Mouse (Mus musculus) CH12.LX (cell line): ENCODE measurements around the gene Sept9. TPM values are rescaled to one million over a fixed set of nuclear protein-coding genes. Genes with fewer than 3 reads are reported as not detected.

Experiments used
- DNase-seq: peaks from one replicate; pipeline ENCODE4 v3.0.0-alpha.2; 2013; ENCODE audit errors: extremely low read depth
- H3K27ac ChIP-seq: 2 replicates; pipeline ENCODE4 v1.5.1; 2012; ENCODE audit warnings: low read depth, mild to moderate bottlenecking, control low read depth, moderate library complexity; ENCODE audit not compliant: insufficient read depth
- H3K27me3 ChIP-seq: replicated peaks from 2 replicates; pipeline ENCODE3; 2012; ENCODE audit warnings: inconsistent platforms
- H3K36me3 ChIP-seq, 2 experiments: replicated peaks in 1 of 2; 2 replicates each; pipeline versions ENCODE3 to v1.6.1; 2012; ENCODE audit warnings: inconsistent platforms in 1 of 2, low read length in 1 of 2, mild to moderate bottlenecking in 1 of 2, mixed read lengths in 1 of 2, moderate library complexity in 1 of 2; ENCODE audit not compliant: control insufficient read depth in 1 of 2, insufficient read depth in 1 of 2
- H3K4me1 ChIP-seq, 2 experiments: 2 replicates each; pipeline ENCODE4 v1.6.1; 2012; ENCODE audit warnings: inconsistent platforms in 1 of 2, moderate library complexity in 1 of 2; ENCODE audit not compliant: insufficient read depth in 2 of 2, control insufficient read depth in 1 of 2
- H3K4me2 ChIP-seq: 2 replicates; pipeline ENCODE4 v1.6.1; 2012; ENCODE audit warnings: low read depth, mild to moderate bottlenecking, control low read depth; ENCODE audit not compliant: poor library complexity, insufficient read depth, severe bottlenecking
- H3K4me3 ChIP-seq, 3 experiments: fragments of 150-350 bp in 1 of 3; sonication (generic) in 1 of 3; replicated peaks in 1 of 3; 2 replicates each; pipeline versions ENCODE3 to v1.5.1; 2011 to 2012; ENCODE audit warnings: low read depth in 2 of 3, low read length in 2 of 3, mild to moderate bottlenecking in 2 of 3, moderate library complexity in 2 of 3, control low read depth in 1 of 3, improper control_type of control experiment in 1 of 3, inconsistent platforms in 1 of 3, mixed read lengths in 1 of 3; ENCODE audit not compliant: poor library complexity in 1 of 3
- H3K79me2 ChIP-seq: replicated peaks from 2 replicates; pipeline ENCODE4 v1.6.1; 2012; ENCODE audit warnings: mild to moderate bottlenecking, moderate library complexity; ENCODE audit not compliant: control insufficient read depth, poor library complexity, insufficient read depth, severe bottlenecking; ENCODE audit errors: extremely low read depth
- H3K9ac ChIP-seq: 2 replicates; pipeline ENCODE4 v1.6.1; 2012; ENCODE audit warnings: low read depth, mild to moderate bottlenecking, control low read depth, moderate library complexity; ENCODE audit not compliant: insufficient read depth
- H3K9me3 ChIP-seq: replicated peaks from 2 replicates; pipeline ENCODE3; 2012; ENCODE audit warnings: low read length, inconsistent platforms, mixed read lengths
- BHLHE40 ChIP-seq: IDR thresholded peaks from 2 replicates; pipeline ENCODE4 v1.6.1; 2011; ENCODE audit warnings: mild to moderate bottlenecking, low read depth, low read length, improper control_type of control experiment
- CTCF ChIP-seq, 2 experiments: IDR thresholded peaks in 1 of 2; conservative IDR thresholded peaks in 1 of 2; 2 replicates each; pipeline ENCODE4 v1.5.1; 2011 to 2012; ENCODE audit warnings: low read depth in 2 of 2, low read length in 2 of 2, improper control_type of control experiment in 1 of 2, inconsistent platforms in 1 of 2, mild to moderate bottlenecking in 1 of 2, moderate library complexity in 1 of 2
- ETS1 ChIP-seq: conservative IDR thresholded peaks from 2 replicates; pipeline ENCODE4 v1.6.1; 2012; ENCODE audit warnings: low read depth, mild to moderate bottlenecking, inconsistent platforms, low read length, improper control_type of control experiment, moderate library complexity
- HCFC1 ChIP-seq: IDR thresholded peaks from 2 replicates; pipeline ENCODE4 v1.6.1; 2012; ENCODE audit warnings: low read depth, mild to moderate bottlenecking, inconsistent platforms, low read length, improper control_type of control experiment
- IRF4 ChIP-seq: IDR thresholded peaks from 2 replicates; pipeline ENCODE4 v1.6.1; 2014; ENCODE audit warnings: low read depth, mild to moderate bottlenecking, inconsistent platforms, low read length, improper control_type of control experiment
- KAT2A ChIP-seq: IDR thresholded peaks from 2 replicates; pipeline ENCODE4 v1.6.1; 2012; ENCODE audit warnings: low read length, improper control_type of control experiment, inconsistent platforms; ENCODE audit not compliant: insufficient replicate concordance
- MAX ChIP-seq: IDR thresholded peaks from 2 replicates; pipeline ENCODE4 v1.6.1; 2011; ENCODE audit warnings: low read length, improper control_type of control experiment
- MAZ ChIP-seq: IDR thresholded peaks from 2 replicates; pipeline ENCODE4 v1.6.1; 2012; ENCODE audit warnings: low read depth, mild to moderate bottlenecking, inconsistent platforms, low read length, improper control_type of control experiment, moderate library complexity
- MEF2A ChIP-seq: IDR thresholded peaks from 2 replicates; pipeline ENCODE4 v1.6.1; 2014; ENCODE audit warnings: low read depth, mild to moderate bottlenecking, inconsistent platforms, low read length, improper control_type of control experiment, borderline replicate concordance
- MYC ChIP-seq: IDR thresholded peaks from 2 replicates; pipeline ENCODE4 v1.6.1; 2011; ENCODE audit warnings: low read depth, mild to moderate bottlenecking, improper control_type of control experiment, low read length
- NELFE ChIP-seq: IDR thresholded peaks from 2 replicates; pipeline ENCODE4 v1.6.1; 2011; ENCODE audit warnings: low read depth, low read length, improper control_type of control experiment
- NRF1 ChIP-seq: IDR thresholded peaks from 2 replicates; pipeline ENCODE4 v1.6.1; 2014; ENCODE audit warnings: low read depth, mild to moderate bottlenecking, inconsistent platforms, low read length, improper control_type of control experiment, moderate library complexity
- POLR2A ChIP-seq: IDR thresholded peaks from 2 replicates; pipeline ENCODE4 v1.6.1; 2011; ENCODE audit warnings: low read depth, mild to moderate bottlenecking, improper control_type of control experiment, low read length
- RAD21 ChIP-seq: IDR thresholded peaks from 2 replicates; pipeline ENCODE4 v1.6.1; 2011; ENCODE audit warnings: low read depth, mild to moderate bottlenecking, low read length, improper control_type of control experiment, moderate library complexity
- RCOR1 ChIP-seq: conservative IDR thresholded peaks from 2 replicates; pipeline ENCODE4 v1.6.1; 2012; ENCODE audit warnings: low read depth, mild to moderate bottlenecking, inconsistent platforms, low read length, improper control_type of control experiment
- UBTF ChIP-seq: IDR thresholded peaks from 2 replicates; pipeline ENCODE4 v1.6.1; 2012; ENCODE audit warnings: low read depth, mild to moderate bottlenecking, inconsistent platforms, low read length, improper control_type of control experiment, moderate library complexity
- ZC3H11A ChIP-seq: IDR thresholded peaks from 2 replicates; pipeline ENCODE4 v1.6.1; 2012; ENCODE audit warnings: low read depth, mild to moderate bottlenecking, inconsistent platforms, low read length, improper control_type of control experiment
- ZMIZ1 ChIP-seq: IDR thresholded peaks from 2 replicates; pipeline ENCODE4 v1.6.1; 2012; ENCODE audit warnings: low read depth, mild to moderate bottlenecking, inconsistent platforms, low read length, improper control_type of control experiment
- dilution Hi-C: fragments of 300-500 bp; cut with MboI; formaldehyde crosslinking; loops from 2 replicates; pipeline ENCODE4 v1.14.3; 2020; ENCODE audit warnings: low sequenced_read_pairs; ENCODE audit not compliant: extremely low pct_unique_long_range_greater_than_20kb, extremely low pct_ligation_motif_present
- in situ Hi-C: fragments of 300-500 bp; cut with MboI; formaldehyde crosslinking; loops from 3 replicates; pipeline ENCODE4 v1.14.3; 2019; ENCODE audit warnings: low sequenced_read_pairs, low pct_ligation_motif_present, low pct_unique_long_range_greater_than_20kb, mixed read lengths
- polyA plus RNA-seq: library from polyadenylated mRNA; unstranded; fragments of >175 nt; gene quantifications from 2 replicates; pipeline ENCODE4 v1.2.1, GENCODE M21; 2012; ENCODE audit warnings: low read depth; ENCODE audit not compliant: insufficient read length
- total RNA-seq, 2 experiments: library from RNA; depleted of rRNA; stranded (reverse); fragments of 300-350 nt in 1 of 2; fragments of >200 nt in 1 of 2; gene quantifications; 2 replicates each; pipeline ENCODE4 v1.2.3; 2012 to 2014

Sept9 gene
- total and polyA plus RNA-seq, 3 experiments, result 47.6 to 128 (median 110) TPM

DNA sequence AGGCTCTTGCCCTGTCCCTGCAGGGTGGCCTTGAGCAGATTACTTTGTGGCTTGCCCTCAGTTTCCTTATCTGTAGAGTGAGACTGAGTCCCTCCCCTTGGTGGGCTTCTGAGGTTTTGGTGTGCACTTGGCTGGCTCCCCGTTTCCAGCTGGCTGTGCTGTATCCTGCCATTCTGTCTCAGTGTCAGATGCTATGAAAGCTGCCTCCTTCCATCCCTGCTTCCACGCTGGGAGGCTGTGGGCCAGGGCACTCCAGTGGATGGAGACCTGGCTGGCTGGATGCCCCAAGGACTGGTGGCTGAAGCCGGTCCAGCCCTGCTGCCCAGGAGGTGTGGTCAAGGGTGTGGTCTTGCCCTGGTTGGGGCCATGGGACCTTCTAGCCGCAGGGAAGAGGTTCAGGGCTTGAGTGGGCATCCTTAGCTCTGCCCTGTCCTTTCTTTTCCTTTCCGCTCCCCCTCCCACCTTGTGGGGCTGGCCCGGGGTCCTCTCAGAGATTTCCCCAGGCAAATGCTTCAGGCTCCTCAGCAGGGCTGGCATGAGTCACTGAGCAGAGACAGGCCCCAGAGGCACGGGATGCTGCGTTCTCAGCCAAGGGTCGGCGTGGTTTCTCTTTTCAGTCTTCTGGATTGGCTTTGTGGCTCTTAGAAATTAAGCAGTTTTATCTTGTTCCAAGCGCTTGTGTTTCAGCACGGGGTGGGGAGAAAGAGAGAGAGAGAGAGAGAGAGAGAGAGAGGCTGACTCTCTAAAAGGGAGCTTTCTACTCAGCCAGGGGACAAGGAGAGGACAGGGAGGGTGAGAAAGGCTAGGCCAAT is 35.8 kb downstream of the Sept9 start:
- DNase-seq, result no peak
- Histone ChIP-seq H3K27ac (no peak overlapping the region), H3K27me3 (peaks cover 13% of the 10 kb centered on the region), H3K36me3 (no peaks in the 10 kb centered on the region), H3K4me1 (peaks cover 33 to 51% of the 10 kb centered on the region in 2 experiments), H3K4me3 (peak overlapping the region in 1 of 3 experiments; percentile 29), H3K9ac (no peak overlapping the region), H3K9me3 (no peaks in the 10 kb centered on the region), H3K4me2 (no peak overlapping the region), H3K79me2 (no peaks in the 10 kb centered on the region)
- no peak for TF ChIP-seq ZC3H11A
- no peak for TF ChIP-seq ZMIZ1
- peak; percentile 50; the same call in 1 of the 2 replicates for TF ChIP-seq ETS1
- no peak for TF ChIP-seq UBTF
- TF ChIP-seq IRF4, result 0 out of 2 replicates have a peak, but pooled peaks have one; percentile 29
- TF ChIP-seq MEF2A, result no peak
- TF ChIP-seq NELFE, result no peak
- peak; percentile 69 for TF ChIP-seq BHLHE40
- dilution Hi-C loops, result loop anchor here (25.0 kb wide), 1 partner anchor 127 kb away; no protein-coding TSS in a partner anchor
- in situ Hi-C loops, result no loop called here

DNA sequence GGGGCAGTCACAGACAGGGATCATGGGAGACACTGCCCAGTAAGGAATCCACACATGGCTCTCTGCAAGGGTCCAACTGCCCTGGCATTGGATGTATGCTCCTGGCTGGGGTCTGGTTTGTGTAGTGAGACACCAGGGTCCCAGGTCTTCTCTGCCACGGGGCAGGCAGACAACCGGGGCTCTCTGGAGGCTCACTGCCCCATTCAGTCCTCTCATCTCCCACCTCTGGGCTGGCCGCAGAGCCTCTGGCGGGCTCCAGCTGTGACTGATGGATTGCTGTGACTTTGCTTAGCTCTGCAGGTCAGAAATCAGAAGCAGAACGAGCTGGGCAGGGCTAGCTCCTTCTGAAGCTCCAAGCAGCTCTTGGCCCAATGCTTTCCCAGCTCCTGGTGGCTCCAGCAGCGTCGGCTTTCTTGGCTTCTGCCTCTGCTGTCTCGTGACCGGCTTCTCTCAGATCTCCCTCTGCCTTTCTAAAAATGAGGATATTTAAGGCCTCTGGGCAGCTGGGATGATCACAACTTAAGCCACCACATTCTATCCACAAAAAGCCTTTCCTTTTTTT is 36.5 kb downstream of the Sept9 start:
- no peaks in the 10 kb centered on the region for H3K9me3 ChIP-seq
- H3K36me3 ChIP-seq, result no peaks in the 10 kb centered on the region
- no peak overlapping the region for H3K9ac ChIP-seq
- peaks cover 40 to 58% of the 10 kb centered on the region in 2 experiments for H3K4me1 ChIP-seq
- in situ Hi-C loops, result no loop called here
- TF ChIP-seq CTCF (conservative IDR thresholded peaks at IDR 0.05 in 1 of 2, IDR thresholded peaks at IDR 0.05 in 1 of 2; ENCODE audit: low read depth in 2 of 2, low read length in 2 of 2), result no peak
- no peak for TF ChIP-seq POLR2A
- no peak for TF ChIP-seq RAD21
- TF ChIP-seq MYC, result no peak
- TF ChIP-seq NRF1, result no peak
- TF ChIP-seq MAX, result no peak
- no peak for TF ChIP-seq UBTF
- TF ChIP-seq IRF4, result no peak
- no peak for TF ChIP-seq HCFC1
- no peak for TF ChIP-seq RCOR1
- TF ChIP-seq MAZ, result no peak
- no peak for TF ChIP-seq KAT2A
- H3K27me3 ChIP-seq, result peaks cover 9% of the 10 kb centered on the region
- H3K27ac ChIP-seq, result no peak overlapping the region
- DNase-seq, result no peak
- no peak overlapping the region for H3K4me3 ChIP-seq
- dilution Hi-C loops, result loop anchor here (25.0 kb wide), 1 partner anchor 126 kb away; no protein-coding TSS in a partner anchor
- no peaks in the 10 kb centered on the region for H3K79me2 ChIP-seq
- no peak overlapping the region for H3K4me2 ChIP-seq
